Mouse (Mus musculus): Measurements from ENCODE around the gene Tspo2.

Gene Tspo2

GRCm38 (mm10) chr17:48450666-48451352, 513 bp downstream of the Tspo2 start:
- DNase-seq: no peak

- DNase-seq: no peak
Observed at GRCm38 (mm10) chr17:48447675-48448074, 3.6 kb downstream of the Tspo2 start.

GRCm38 (mm10) chr17:48443542-48444145, 7.7 kb downstream of the Tspo2 start:
- DNase-seq: peak; percentile 71

GRCm38 (mm10) chr17:48442745-48443457, 8.4 kb downstream of the Tspo2 start:
- DNase-seq: peak; percentile 66

- DNase-seq: peak; percentile 34
Observed at GRCm38 (mm10) chr17:48437421-48437911, 13.9 kb downstream of the Tspo2 start.

- DNase-seq: peak; percentile 45
Observed at GRCm38 (mm10) chr17:48436487-48436886, 14.8 kb downstream of the Tspo2 start.

- no peak for DNase-seq
Observed at GRCm38 (mm10) chr17:48434479-48434878, 16.8 kb downstream of the Tspo2 start.

GRCm38 (mm10) chr17:48433689-48434330, 17.5 kb downstream of the Tspo2 start:
- DNase-seq: no peak

- DNase-seq: no peak
Observed at GRCm38 (mm10) chr17:48433006-48433655, 18.2 kb downstream of the Tspo2 start.

GRCm38 (mm10) chr17:48432158-48432980, 19.0 kb downstream of the Tspo2 start, which contains the start of gene Apobec2:
Apobec2 (minus strand) TSS chr17:48432930.
- no peak for DNase-seq

- no peak for DNase-seq
Observed at GRCm38 (mm10) chr17:48431054-48431453, 20.3 kb downstream of the Tspo2 start.

GRCm38 (mm10) chr17:48430394-48430793, 20.9 kb downstream of the Tspo2 start:
- DNase-seq: no peak

GRCm38 (mm10) chr17:48427852-48428530, 23.3 kb downstream of the Tspo2 start:
- DNase-seq: no peak

- no peak for DNase-seq
Observed at GRCm38 (mm10) chr17:48426991-48427750, 24.2 kb downstream of the Tspo2 start.

- DNase-seq: no peak
Observed at GRCm38 (mm10) chr17:48425823-48426612, 25.3 kb downstream of the Tspo2 start.

GRCm38 (mm10) chr17:48424237-48424636, 27.1 kb downstream of the Tspo2 start:
- DNase-seq: peak; percentile 49

GRCm38 (mm10) chr17:48419571-48419970, 31.8 kb downstream of the Tspo2 start:
- DNase-seq: no peak

- DNase-seq: no peak
Observed at GRCm38 (mm10) chr17:48418781-48419180, 32.5 kb downstream of the Tspo2 start.

- peak; percentile 61 for DNase-seq
Observed at GRCm38 (mm10) chr17:48418174-48418573, 33.1 kb downstream of the Tspo2 start.
